Comparison of ENCODE assay signal across 8 mouse cellular contexts in the genomic region with DNA sequence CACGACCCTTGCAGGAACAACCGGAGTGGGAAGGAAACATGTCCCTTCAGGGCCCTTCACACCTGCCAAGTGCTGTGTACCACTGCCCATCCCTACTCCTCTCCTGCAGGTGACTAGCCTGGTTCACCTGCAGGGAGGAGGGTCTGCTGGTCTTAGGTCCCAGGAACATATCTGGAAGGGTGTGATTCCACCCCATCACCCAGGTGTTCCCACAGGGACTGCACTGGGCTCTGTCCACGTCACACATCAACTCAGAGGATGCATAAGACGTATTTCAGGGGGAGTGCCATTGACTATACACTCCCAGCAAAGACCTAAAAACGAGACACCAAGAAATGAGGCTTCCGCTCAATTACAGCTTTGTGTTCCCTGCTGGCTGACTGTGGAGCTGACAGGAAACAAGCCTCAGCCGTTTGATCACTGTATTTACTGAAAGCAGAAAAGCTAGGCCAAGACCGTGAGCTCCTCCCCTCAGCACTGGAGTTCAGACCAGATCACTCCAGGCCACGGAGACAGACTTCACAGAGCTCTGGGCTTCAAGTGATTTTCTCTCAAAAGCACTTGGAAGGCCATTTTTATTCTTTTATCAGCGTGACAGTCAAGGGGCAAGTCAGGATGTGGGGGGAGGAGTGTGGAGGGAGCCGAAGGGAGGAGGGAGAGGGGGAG.
A peak's percentile ranks its signal among the peaks of the same experiment; 100 is the strongest.
DNase-seq lines count a peak whose midpoint lies in the region; ATAC-seq and TF ChIP-seq lines count a peak whose summit lies in the region.

No protein-coding gene starts in this region.

- no peak for TF ChIP-seq POLR2A in olfactory bulb, adult 2 months (IDR thresholded peaks at IDR 0.05; ENCODE audit: insufficient read depth, low read depth, low read length)

- no peak overlapping the region for H3K4me2 ChIP-seq in forebrain, postnatal 0 days (ENCODE audit: low read depth)
- H3K4me2 ChIP-seq in intestine, embryonic 14.5 days (ENCODE audit: low read length): no peak overlapping the region
- no peak overlapping the region for H3K4me2 ChIP-seq in liver, postnatal 0 days (ENCODE audit: low read depth, low read length)

- peaks cover 8% of the 10 kb centered on the region for H3K36me3 ChIP-seq in forebrain, postnatal 0 days (ENCODE audit: insufficient read depth)
- peaks cover 7% of the 10 kb centered on the region; the same call in 1 of the 2 replicates for H3K36me3 ChIP-seq in intestine, embryonic 14.5 days (ENCODE audit: control insufficient read depth, insufficient read depth, low read length)
- H3K36me3 ChIP-seq in liver, postnatal 0 days (replicated peaks; ENCODE audit: insufficient read depth, low read length): no peaks in the 10 kb centered on the region

- 12% methylated on average over 11 of the region's 11 CpGs for WGBS in forebrain, postnatal 0 days
- 20% methylated on average over 11 of the region's 11 CpGs for WGBS in intestine, embryonic 14.5 days
- WGBS in liver, postnatal 0 days (ENCODE audit: insufficient replicate concordance): 32% methylated on average over 11 of the region's 11 CpGs
- 13% methylated on average over 11 of the region's 11 CpGs for WGBS in olfactory bulb, adult 2 months

- peak overlapping the region; percentile 78 for H3K27ac ChIP-seq in layer of hippocampus, adult 2 months
- peak overlapping the region; percentile 68 for H3K27ac ChIP-seq in forebrain, postnatal 0 days (ENCODE audit: low read depth, low read length)
- peak overlapping the region; percentile 75 for H3K27ac ChIP-seq in intestine, embryonic 14.5 days (ENCODE audit: low read depth)
- peak overlapping the region; percentile 45; the same call in 1 of the 2 replicates for H3K27ac ChIP-seq in liver, postnatal 0 days (ENCODE audit: low read depth)
- peak overlapping the region; percentile 80 for H3K27ac ChIP-seq in olfactory bulb, adult 2 months (ENCODE audit: insufficient read depth, low read depth, low read length)

- no peak for TF ChIP-seq EP300 in liver, postnatal 0 days (IDR thresholded peaks at IDR 0.05; ENCODE audit: low read depth)

- ATAC-seq in forebrain, postnatal 0 days: peak; percentile 70
- peak; percentile 40 for ATAC-seq in intestine, embryonic 14.5 days (replicated peaks; ENCODE audit: low FRiP score, low TSS enrichment, low read depth)
- ATAC-seq in liver, postnatal 0 days: peak; percentile 59; the same call in 1 of the 2 replicates

- H3K9me3 ChIP-seq in forebrain, postnatal 0 days (ENCODE audit: low read length): no peaks in the 10 kb centered on the region
- H3K9me3 ChIP-seq in intestine, embryonic 14.5 days (ENCODE audit: control insufficient read depth, low read length): peaks cover 5% of the 10 kb centered on the region; the same call in 1 of the 2 replicates
- no peaks in the 10 kb centered on the region for H3K9me3 ChIP-seq in liver, postnatal 0 days (ENCODE audit: low read length)

- no peak overlapping the region for H3K4me3 ChIP-seq in layer of hippocampus, adult 2 months
- no peak overlapping the region for H3K4me3 ChIP-seq in forebrain, postnatal 0 days (ENCODE audit: low read depth, low read length)
- H3K4me3 ChIP-seq in intestine, embryonic 14.5 days (ENCODE audit: low read depth, low read length): no peak overlapping the region
- no peak overlapping the region for H3K4me3 ChIP-seq in liver, postnatal 0 days (ENCODE audit: low read depth, low read length)
- no peak overlapping the region for H3K4me3 ChIP-seq in olfactory bulb, adult 2 months (ENCODE audit: insufficient read depth, low read depth, low read length)

- DNase-seq in layer of hippocampus, adult 2 months (ENCODE audit: low spot score in 2 of 2): no peak
- no peak for DNase-seq in layer of hippocampus, postnatal 10 days (ENCODE audit: low spot score in 2 of 2)
- DNase-seq in forebrain, postnatal 0 days: peak; percentile 59
- no peak for DNase-seq in intestine, embryonic 14.5 days (ENCODE audit: low spot score)
- no peak for DNase-seq in liver, postnatal 0 days
- no peak for DNase-seq in spleen, postnatal 4 days (ENCODE audit: low spot score in 2 of 2)
- no peak for DNase-seq in layer of hippocampus, adult 9-10 months (ENCODE audit: low spot score)

- peaks cover 11% of the 10 kb centered on the region for H3K4me1 ChIP-seq in forebrain, postnatal 0 days (ENCODE audit: insufficient read depth)
- peaks cover 23% of the 10 kb centered on the region for H3K4me1 ChIP-seq in intestine, embryonic 14.5 days (replicated peaks; ENCODE audit: control insufficient read depth, insufficient read depth, low read length)
- 0 out of 2 replicates have a peak, but pooled peaks cover 6% of the 10 kb centered on the region for H3K4me1 ChIP-seq in liver, postnatal 0 days (ENCODE audit: insufficient read depth)
- H3K4me1 ChIP-seq in olfactory bulb, adult 2 months (ENCODE audit: control insufficient read depth, insufficient read depth, low read length): peaks cover 34% of the 10 kb centered on the region

- no peaks in the 10 kb centered on the region for H3K27me3 ChIP-seq in forebrain, postnatal 0 days (ENCODE audit: insufficient read depth, low read length)
- H3K27me3 ChIP-seq in intestine, embryonic 14.5 days (replicated peaks; ENCODE audit: control insufficient read depth, insufficient read depth, low read length): no peaks in the 10 kb centered on the region
- H3K27me3 ChIP-seq in liver, postnatal 0 days (ENCODE audit: insufficient read depth, low read length): no peaks in the 10 kb centered on the region

- TF ChIP-seq CTCF in layer of hippocampus, adult 2 months (conservative IDR thresholded peaks at IDR 0.05): peak; percentile 54
- peak; percentile 50 for TF ChIP-seq CTCF in forebrain, postnatal 0 days (IDR thresholded peaks at IDR 0.05; ENCODE audit: low read depth)
- TF ChIP-seq CTCF in liver, postnatal 0 days (IDR thresholded peaks at IDR 0.05; ENCODE audit: low read depth): peak; percentile 16; the same call in 1 of the 2 replicates
- no peak for TF ChIP-seq CTCF in olfactory bulb, adult 2 months (IDR thresholded peaks at IDR 0.05; ENCODE audit: insufficient read depth, low read depth, low read length)

- H3K9ac ChIP-seq in forebrain, postnatal 0 days: no peak overlapping the region
- no peak overlapping the region for H3K9ac ChIP-seq in intestine, embryonic 14.5 days (ENCODE audit: low read length)
- H3K9ac ChIP-seq in liver, postnatal 0 days (replicated peaks): no peak overlapping the region
